Mouse (Mus musculus): Measurements from ENCODE around the gene Zcchc24.
"Not testable (repeated sequence)": the region's sequence is repeated elsewhere in the genome, so short reads cannot be mapped to it uniquely, and the experiment has no call there.

Zcchc24 gene

DNA sequence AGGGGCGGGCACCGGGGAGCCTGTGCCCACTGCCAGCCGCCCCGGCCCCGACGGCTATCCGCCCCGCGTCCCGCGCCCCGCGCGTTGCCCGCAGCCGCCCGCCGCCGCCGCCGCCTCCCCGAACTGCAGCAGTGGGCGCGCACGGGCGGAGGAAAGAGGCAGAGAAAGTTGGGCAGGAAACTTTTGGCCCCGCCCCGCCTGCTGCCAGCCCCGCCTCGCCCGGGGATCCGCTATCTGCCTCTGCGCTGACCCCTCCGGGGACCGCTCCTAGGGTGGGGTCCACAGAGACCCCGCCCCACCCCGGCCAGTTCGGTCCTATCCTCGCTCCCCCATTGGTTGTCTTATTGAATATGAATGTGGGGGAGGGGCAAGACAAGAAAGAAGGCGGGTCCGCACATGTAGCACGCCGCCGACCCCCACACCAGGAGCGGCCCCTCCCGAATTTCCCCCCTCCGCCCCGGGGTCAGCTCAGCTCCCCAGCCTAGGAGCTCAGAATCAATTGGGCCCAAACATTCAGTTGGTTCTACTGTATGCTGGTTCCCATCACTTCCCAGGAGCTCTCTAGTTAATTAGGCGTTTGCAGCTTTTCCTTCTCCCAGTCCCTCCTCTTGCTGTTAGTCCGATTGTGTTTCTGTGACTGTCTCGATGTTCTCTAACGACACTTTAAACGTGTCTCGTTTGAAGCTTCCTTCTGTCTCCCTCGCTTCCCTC is at the start of gene Zcchc24:
Gene Zcchc24 (minus strand): TSS at position 125 of the 711 bp plus-strand sequence.
- DNase-seq (ENCODE audit: low spot score in 2 of 2), result peak; percentile 63 to 76

GRCm38 (mm10) chr14:25816416-25816815 is 47.6 kb upstream of the Zcchc24 start:
- peak in 1 of 2 experiments; percentile 10 for DNase-seq (ENCODE audit: low spot score in 2 of 2)

- no peak for DNase-seq (ENCODE audit: low spot score in 2 of 2)
These were observed 45.3 kb upstream of the Zcchc24 start for GRCm38 (mm10) chr14:25814140-25814539.

DNA sequence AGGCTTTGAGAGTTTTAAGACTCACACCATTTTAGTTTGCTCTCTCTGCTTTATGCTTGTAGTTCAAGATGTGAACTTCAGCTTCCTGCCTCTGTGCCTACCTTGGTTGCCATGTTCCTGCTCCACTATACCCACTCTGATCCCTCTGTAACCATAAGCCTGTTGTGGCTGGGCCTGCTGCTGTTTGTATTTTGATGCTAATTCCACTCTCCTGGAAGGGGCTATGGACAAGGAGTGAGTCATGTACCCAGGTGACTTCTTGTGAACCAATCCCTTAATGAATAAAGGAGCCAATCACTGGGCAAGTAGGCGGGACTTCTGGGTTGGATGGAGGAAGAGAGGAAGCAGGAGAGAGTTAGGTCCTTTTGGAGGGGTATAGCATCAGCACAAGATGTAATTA is 42.2 kb upstream of the Zcchc24 start:
- not testable (repeated sequence) for DNase-seq (ENCODE audit: low spot score in 2 of 2)

- no peak for DNase-seq (ENCODE audit: low spot score in 2 of 2)
These were observed 37.7 kb upstream of the Zcchc24 start for GRCm38 (mm10) chr14:25806561-25806960.

- no peak for DNase-seq (ENCODE audit: low spot score in 2 of 2)
These were observed 37.0 kb upstream of the Zcchc24 start for GRCm38 (mm10) chr14:25805871-25806270.

- no peak for DNase-seq (ENCODE audit: low spot score in 2 of 2)
These were observed 34.5 kb upstream of the Zcchc24 start for GRCm38 (mm10) chr14:25803246-25803809.

- no peak for DNase-seq (ENCODE audit: low spot score in 2 of 2)
These were observed 33.7 kb upstream of the Zcchc24 start for GRCm38 (mm10) chr14:25802511-25802910.

- DNase-seq (ENCODE audit: low spot score in 2 of 2), result peak; percentile 52 to 75
These were observed 31.5 kb upstream of the Zcchc24 start for GRCm38 (mm10) chr14:25800166-25800960.

DNA sequence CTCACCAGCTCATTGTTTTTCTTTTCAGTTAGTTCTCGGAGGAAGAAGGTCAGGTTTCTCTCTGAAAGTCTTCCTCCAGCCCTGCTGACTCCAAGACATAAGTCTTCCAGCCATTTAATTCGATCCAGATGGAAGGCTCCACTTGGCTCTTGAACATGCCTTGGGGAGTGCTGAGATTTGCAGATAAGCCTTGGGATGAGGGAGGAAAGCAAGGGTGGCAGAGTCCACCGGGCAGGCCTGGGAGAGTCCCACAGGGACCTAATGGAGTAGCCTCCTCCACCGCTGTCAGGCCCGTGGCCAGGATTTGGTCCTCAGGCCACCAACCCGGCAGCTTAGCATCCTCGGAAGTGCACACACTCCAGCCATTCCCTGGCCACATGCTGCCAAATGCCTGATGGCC is 27.8 kb upstream of the Zcchc24 start:
- no peak for DNase-seq (ENCODE audit: low spot score in 2 of 2)

- no peak for DNase-seq (ENCODE audit: low spot score in 2 of 2)
These were observed 26.8 kb upstream of the Zcchc24 start for GRCm38 (mm10) chr14:25795561-25796174.

DNA sequence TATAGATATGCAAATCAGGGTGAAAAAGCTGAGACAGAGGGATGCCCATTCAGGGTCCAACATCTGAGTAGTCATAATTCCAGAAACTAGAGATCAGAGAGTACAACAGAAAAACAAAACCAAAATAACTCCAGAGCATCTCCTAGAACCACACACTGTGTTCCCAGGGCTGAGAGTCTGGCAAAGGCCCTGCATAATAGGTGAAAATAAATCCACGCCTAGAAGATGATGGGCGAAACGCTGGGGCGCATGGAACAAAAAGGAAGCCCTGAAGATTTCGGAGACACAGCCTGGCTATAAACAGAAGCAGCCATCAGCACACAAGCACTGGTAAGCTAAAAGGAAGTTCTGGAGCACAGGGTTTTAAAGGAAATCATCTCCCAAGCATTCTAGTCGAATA is 26.2 kb upstream of the Zcchc24 start:
- DNase-seq (ENCODE audit: low spot score in 2 of 2), result no peak

DNA sequence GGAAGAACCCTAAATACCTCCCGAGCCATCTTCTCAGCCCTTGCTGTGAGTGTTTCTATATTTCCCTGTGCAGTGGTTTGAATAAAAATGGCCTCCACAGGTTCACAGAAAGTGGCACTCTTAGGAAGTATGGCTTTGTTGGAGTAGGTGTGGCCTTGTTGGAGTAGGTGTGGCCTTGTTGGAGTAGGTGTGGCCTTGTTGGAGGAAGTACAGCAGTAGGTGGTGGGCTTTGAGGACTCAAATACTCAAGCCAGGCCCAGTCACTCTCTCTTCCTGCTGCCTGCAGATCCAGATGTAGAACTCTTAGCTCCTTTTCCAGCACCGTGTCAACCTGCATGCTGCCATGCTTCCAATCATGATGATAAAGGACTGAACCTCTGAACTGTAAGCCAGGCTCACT is 25.5 kb upstream of the Zcchc24 start:
- DNase-seq (ENCODE audit: low spot score in 2 of 2), result no peak

DNA sequence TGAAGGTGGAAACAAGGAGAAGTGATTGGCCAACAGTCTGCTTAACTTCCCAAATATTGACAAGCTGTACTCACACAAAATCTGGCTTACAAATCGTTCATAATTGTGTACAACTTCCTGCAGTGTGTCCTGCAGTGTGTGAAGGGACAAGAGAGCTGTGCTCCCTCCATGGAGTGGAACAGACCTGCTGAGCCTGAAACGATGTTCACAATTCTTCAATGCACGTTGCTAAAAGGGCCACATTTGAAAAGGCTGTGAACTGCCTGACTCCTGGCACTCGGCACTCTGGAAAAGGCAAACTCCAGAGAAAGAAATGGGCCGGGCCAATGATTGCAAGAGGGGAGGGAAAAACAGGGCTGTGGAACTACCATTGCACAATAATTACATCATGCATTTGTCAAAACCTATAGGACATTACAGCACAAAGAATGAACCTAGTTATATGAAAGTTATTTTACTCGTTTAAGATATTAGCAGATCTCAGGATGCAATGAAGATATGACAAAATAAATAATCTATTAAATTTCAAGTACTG is 22.0 kb upstream of the Zcchc24 start:
- DNase-seq (ENCODE audit: low spot score in 2 of 2), result no peak

GRCm38 (mm10) chr14:25789946-25790345 is 21.1 kb upstream of the Zcchc24 start:
- no peak for DNase-seq (ENCODE audit: low spot score in 2 of 2)

GRCm38 (mm10) chr14:25789207-25789606 is 20.4 kb upstream of the Zcchc24 start:
- no peak for DNase-seq (ENCODE audit: low spot score in 2 of 2)

DNA sequence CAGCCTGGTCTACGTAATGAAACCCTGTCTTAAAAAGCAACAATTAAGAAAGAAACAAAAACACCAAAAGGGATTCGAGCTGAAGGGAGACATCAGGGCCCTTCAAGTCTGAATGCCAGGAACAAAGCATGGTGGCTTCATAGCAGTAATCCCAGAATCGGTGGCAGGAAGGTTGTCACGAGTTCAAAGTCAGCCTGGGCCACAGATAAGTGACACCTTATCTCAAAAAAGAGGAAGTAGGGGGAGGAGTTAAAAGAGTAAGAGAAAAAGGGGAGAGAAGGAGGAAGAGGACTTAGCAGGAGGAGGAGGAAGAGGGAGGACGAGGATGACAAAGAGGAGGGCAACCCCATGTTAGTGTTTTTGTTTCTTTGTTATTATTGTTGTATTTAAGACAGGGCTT is 19.4 kb upstream of the Zcchc24 start:
- DNase-seq (ENCODE audit: low spot score in 2 of 2), result no peak

- no peak for DNase-seq (ENCODE audit: low spot score in 2 of 2)
These were observed 18.6 kb upstream of the Zcchc24 start for GRCm38 (mm10) chr14:25787387-25787910.

- DNase-seq (ENCODE audit: low spot score in 2 of 2), result no peak
These were observed 18.1 kb upstream of the Zcchc24 start for GRCm38 (mm10) chr14:25786959-25787358.

GRCm38 (mm10) chr14:25785210-25785609 is 16.4 kb upstream of the Zcchc24 start:
- no peak for DNase-seq (ENCODE audit: low spot score in 2 of 2)

- DNase-seq (ENCODE audit: low spot score in 2 of 2), result no peak
These were observed 14.4 kb upstream of the Zcchc24 start for GRCm38 (mm10) chr14:25783220-25783619.

DNA sequence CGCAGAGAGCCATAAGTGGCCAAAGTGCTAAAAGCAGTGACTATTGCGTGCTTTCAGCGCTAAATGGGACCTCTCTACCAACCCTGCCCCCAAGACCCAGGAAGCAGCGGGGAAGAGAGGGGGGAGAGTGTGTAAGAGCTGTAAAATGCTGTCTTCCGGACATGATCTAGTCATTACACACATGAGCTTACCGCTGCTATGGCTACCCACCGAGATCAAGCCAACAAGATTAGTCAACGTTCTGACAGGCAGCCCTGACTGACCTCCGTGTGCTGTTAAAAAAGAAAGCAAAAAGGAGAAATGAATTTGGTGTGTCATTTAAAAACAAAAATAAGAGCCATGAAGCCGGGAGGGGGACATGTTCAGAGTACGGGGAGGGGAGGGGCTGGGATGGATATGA is 11.8 kb upstream of the Zcchc24 start:
- no peak for DNase-seq (ENCODE audit: low spot score in 2 of 2)
